Mouse (Mus musculus): ENCODE data around the gene Nbas. TPM values are rescaled to one million over a fixed set of nuclear protein-coding genes. Genes with fewer than 3 reads are reported as not detected.

Nbas gene
- total RNA-seq, 1 experiment from 2014 or later = 13.8 TPM

GRCm38 (mm10) chr12:13360183-13360811, 91.4 kb downstream of the Nbas start:
- no peak for ATAC-seq (ENCODE audit: extremely low read depth, insufficient number of reproducible peaks, low FRiP score, poor library complexity, severe bottlenecking)

GRCm38 (mm10) chr12:13381580-13381979, 112.6 kb downstream of the Nbas start:
- ATAC-seq (ENCODE audit: extremely low read depth, insufficient number of reproducible peaks, low FRiP score, poor library complexity, severe bottlenecking) = no peak

- ATAC-seq (ENCODE audit: extremely low read depth, insufficient number of reproducible peaks, low FRiP score, poor library complexity, severe bottlenecking) = no peak
Measured at GRCm38 (mm10) chr12:13382046-13382445, 113.1 kb downstream of the Nbas start.

GRCm38 (mm10) chr12:13389644-13390043, 120.7 kb downstream of the Nbas start:
- ATAC-seq (ENCODE audit: extremely low read depth, insufficient number of reproducible peaks, low FRiP score, poor library complexity, severe bottlenecking) = no peak

GRCm38 (mm10) chr12:13410191-13410590, 141.3 kb downstream of the Nbas start:
- no peak for ATAC-seq (ENCODE audit: extremely low read depth, insufficient number of reproducible peaks, low FRiP score, poor library complexity, severe bottlenecking)

GRCm38 (mm10) chr12:13418651-13419050, 149.7 kb downstream of the Nbas start:
- no peak for ATAC-seq (ENCODE audit: extremely low read depth, insufficient number of reproducible peaks, low FRiP score, poor library complexity, severe bottlenecking)

- ATAC-seq (ENCODE audit: extremely low read depth, insufficient number of reproducible peaks, low FRiP score, poor library complexity, severe bottlenecking) = no peak
Measured at GRCm38 (mm10) chr12:13430219-13430618, 161.3 kb downstream of the Nbas start.

GRCm38 (mm10) chr12:13444653-13445431, 175.9 kb downstream of the Nbas start:
- no peak for ATAC-seq (ENCODE audit: extremely low read depth, insufficient number of reproducible peaks, low FRiP score, poor library complexity, severe bottlenecking)

- ATAC-seq (ENCODE audit: extremely low read depth, insufficient number of reproducible peaks, low FRiP score, poor library complexity, severe bottlenecking) = no peak
Measured at GRCm38 (mm10) chr12:13445486-13446065, 176.6 kb downstream of the Nbas start.

- ATAC-seq (ENCODE audit: extremely low read depth, insufficient number of reproducible peaks, low FRiP score, poor library complexity, severe bottlenecking) = no peak
Measured at GRCm38 (mm10) chr12:13448916-13449315, 180.0 kb downstream of the Nbas start.

GRCm38 (mm10) chr12:13452050-13452449, 183.1 kb downstream of the Nbas start:
- ATAC-seq (ENCODE audit: extremely low read depth, insufficient number of reproducible peaks, low FRiP score, poor library complexity, severe bottlenecking) = no peak

GRCm38 (mm10) chr12:13460223-13460853, 191.4 kb downstream of the Nbas start:
- ATAC-seq (ENCODE audit: extremely low read depth, insufficient number of reproducible peaks, low FRiP score, poor library complexity, severe bottlenecking) = no peak

- ATAC-seq (ENCODE audit: extremely low read depth, insufficient number of reproducible peaks, low FRiP score, poor library complexity, severe bottlenecking) = no peak
Measured at GRCm38 (mm10) chr12:13461558-13462153, 192.7 kb downstream of the Nbas start.

GRCm38 (mm10) chr12:13462397-13462796, 193.5 kb downstream of the Nbas start:
- ATAC-seq (ENCODE audit: extremely low read depth, insufficient number of reproducible peaks, low FRiP score, poor library complexity, severe bottlenecking) = no peak

GRCm38 (mm10) chr12:13465554-13465953, 196.6 kb downstream of the Nbas start:
- ATAC-seq (ENCODE audit: extremely low read depth, insufficient number of reproducible peaks, low FRiP score, poor library complexity, severe bottlenecking) = no peak

- ATAC-seq (ENCODE audit: extremely low read depth, insufficient number of reproducible peaks, low FRiP score, poor library complexity, severe bottlenecking) = no peak
Measured at GRCm38 (mm10) chr12:13474881-13475280, 205.9 kb downstream of the Nbas start.

GRCm38 (mm10) chr12:13479163-13479562, 210.2 kb downstream of the Nbas start:
- ATAC-seq (ENCODE audit: extremely low read depth, insufficient number of reproducible peaks, low FRiP score, poor library complexity, severe bottlenecking) = no peak

GRCm38 (mm10) chr12:13486278-13486677, 217.3 kb downstream of the Nbas start:
- no peak for ATAC-seq (ENCODE audit: extremely low read depth, insufficient number of reproducible peaks, low FRiP score, poor library complexity, severe bottlenecking)

- no peak for ATAC-seq (ENCODE audit: extremely low read depth, insufficient number of reproducible peaks, low FRiP score, poor library complexity, severe bottlenecking)
Measured at GRCm38 (mm10) chr12:13497211-13497610, 228.3 kb downstream of the Nbas start.

All from neutrophil, adult 5-6 weeks (primary cell).